Mouse (Mus musculus) heart, postnatal 36 days (tissue): Measurements from ENCODE around the gene Vmn1r138. TPM values are rescaled to one million over a fixed set of nuclear protein-coding genes. Genes with fewer than 3 reads are reported as not detected.
"Not testable (repeated sequence)": the region's sequence is repeated elsewhere in the genome, so short reads cannot be mapped to it uniquely, and the experiment has no call there.

Experiments
- DNase-seq, 2 experiments: peaks; one replicate each; pipeline ENCODE4 v3.0.0; 2021 to 2022
- intact Hi-C: fragments of 180-260 bp; cut with DNase I; formaldehyde crosslinking; loops from one replicate; pipeline ENCODE4 v1.15.1; 2025
- total RNA-seq, 2 experiments: library from RNA; stranded (reverse); gene quantifications; 2 replicates each; pipeline ENCODE4 v1.2.3; 2021

Vmn1r138 gene
- not detected for total RNA-seq

GRCm38 (mm10) chr7:22028797-22029196 is at the start of gene Vmn1r138:
Gene Vmn1r138 (minus strand): TSS chr7:22028897.
- DNase-seq, intact Hi-C loops: not testable (repeated sequence)

GRCm38 (mm10) chr7:22068757-22069156 is 40.1 kb upstream of the Vmn1r138 start, which contains the start of gene Vmn1r139:
Gene Vmn1r139 (plus strand): TSS chr7:22069057.
- DNase-seq, intact Hi-C loops: not testable (repeated sequence)

GRCm38 (mm10) chr7:22056205-22056604 is 27.5 kb upstream of the Vmn1r138 start, which contains the start of gene Gm6176:
Gene Gm6176 (minus strand): TSS chr7:22056305.
- intact Hi-C loops, DNase-seq: not testable (repeated sequence)

GRCm38 (mm10) chr7:21994287-21994686 is 34.4 kb downstream of the Vmn1r138 start, which contains the start of gene Vmn1r137:
Gene Vmn1r137 (plus strand): TSS chr7:21994587.
- intact Hi-C loops, DNase-seq: not testable (repeated sequence)

Other genes starting within 250 kb of the Vmn1r138 start
- not detected for gene Gm4177, start 232.2 kb downstream of the Vmn1r138 start, total RNA-seq
- gene Vmn1r135, start 196.5 kb downstream of the Vmn1r138 start, total RNA-seq, result not detected
- not detected for gene Gm5725, start 184.6 kb downstream of the Vmn1r138 start, total RNA-seq
- not detected for gene Gm5891, start 107.6 kb downstream of the Vmn1r138 start, total RNA-seq
- gene Vmn1r137, start 34.3 kb downstream of the Vmn1r138 start, total RNA-seq, result not detected
- gene Gm6176, start 27.4 kb upstream of the Vmn1r138 start, total RNA-seq, result not detected
- gene Vmn1r139, start 40.2 kb upstream of the Vmn1r138 start, total RNA-seq, result not detected
- gene Gm16451, start 89.3 kb upstream of the Vmn1r138 start, total RNA-seq, result not detected
- not detected for gene Gm10666, start 105.8 kb upstream of the Vmn1r138 start, total RNA-seq
- gene Vmn1r142, start 135.1 kb upstream of the Vmn1r138 start, total RNA-seq, result not detected
- gene Vmn1r143, start 160.5 kb upstream of the Vmn1r138 start, total RNA-seq, result not detected
- not detected for gene Gm8653, start 172.4 kb upstream of the Vmn1r138 start, total RNA-seq
- gene Gm8453, start 200.6 kb upstream of the Vmn1r138 start, total RNA-seq, result not detected